Mouse (Mus musculus): Measurements from ENCODE around the gene Tlnrd1.
A peak's percentile ranks its signal among the peaks of the same experiment; 100 is the strongest.

DNA sequence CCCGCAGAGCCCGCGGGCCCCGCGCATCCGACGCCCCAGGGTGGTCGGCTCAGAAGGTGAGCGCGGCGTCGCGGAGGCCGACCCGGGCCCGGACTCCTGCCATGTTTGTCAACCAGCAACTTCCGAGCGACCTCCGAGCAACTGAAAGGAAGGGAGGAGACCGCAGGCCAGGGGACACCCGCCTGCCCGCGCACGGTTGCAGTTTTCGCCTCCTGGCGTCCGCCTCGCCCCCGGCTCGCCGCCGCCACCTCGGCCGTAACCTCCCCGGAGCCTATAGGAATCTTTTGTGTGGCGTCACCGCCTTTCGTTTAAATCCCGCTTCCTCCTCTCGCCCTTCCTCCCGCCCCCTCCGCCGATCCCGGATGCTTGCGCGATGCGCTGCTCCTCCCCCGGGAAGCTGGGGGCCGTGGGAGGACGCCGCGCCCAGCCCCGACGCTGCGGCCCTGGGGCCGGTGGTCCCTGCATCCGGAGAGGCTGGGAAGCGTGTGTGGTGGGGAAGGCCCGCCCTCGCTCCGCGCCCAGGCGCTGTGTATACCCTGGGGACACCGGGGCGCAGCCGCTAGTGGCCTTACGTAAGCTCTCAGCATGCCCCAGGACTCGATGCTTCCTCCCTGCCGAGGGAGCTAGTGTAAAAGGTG, at the start of gene Tlnrd1, which contains the start of gene Mesd:
- TF ChIP-seq CTCF (IDR thresholded peaks at IDR 0.05; ENCODE audit: low read depth) (no peak), EP300 (IDR thresholded peaks at IDR 0.05; ENCODE audit: low read depth) (peak; percentile 78)
